Mouse (Mus musculus): ENCODE data around the gene Tbc1d12.
A peak's percentile ranks its signal among the peaks of the same experiment; 100 is the strongest.

Tbc1d12 gene

DNA sequence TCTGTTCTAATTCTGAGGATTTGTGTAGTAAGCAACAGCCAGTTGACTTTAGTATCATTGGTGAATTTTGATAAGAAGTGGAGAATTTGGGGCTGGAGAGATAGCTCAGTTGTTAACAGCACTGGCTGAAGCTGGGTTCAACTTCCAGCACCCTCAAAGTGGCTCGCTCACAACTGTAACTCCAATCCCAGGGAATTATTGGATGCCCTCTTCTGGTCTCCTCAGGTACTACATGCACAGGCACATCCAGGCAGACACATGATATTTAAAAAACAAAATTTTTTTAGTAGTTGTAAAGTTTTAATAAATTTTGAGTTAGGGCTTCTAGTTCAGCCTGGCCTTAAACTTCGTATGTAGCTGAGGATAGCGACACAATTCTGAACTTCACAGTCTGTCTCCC, 79.3 kb downstream of the Tbc1d12 start:
- peak; percentile 70 for DNase-seq

GRCm38 (mm10) chr19:38928481-38929158, 92.2 kb downstream of the Tbc1d12 start:
- DNase-seq = no peak

DNA sequence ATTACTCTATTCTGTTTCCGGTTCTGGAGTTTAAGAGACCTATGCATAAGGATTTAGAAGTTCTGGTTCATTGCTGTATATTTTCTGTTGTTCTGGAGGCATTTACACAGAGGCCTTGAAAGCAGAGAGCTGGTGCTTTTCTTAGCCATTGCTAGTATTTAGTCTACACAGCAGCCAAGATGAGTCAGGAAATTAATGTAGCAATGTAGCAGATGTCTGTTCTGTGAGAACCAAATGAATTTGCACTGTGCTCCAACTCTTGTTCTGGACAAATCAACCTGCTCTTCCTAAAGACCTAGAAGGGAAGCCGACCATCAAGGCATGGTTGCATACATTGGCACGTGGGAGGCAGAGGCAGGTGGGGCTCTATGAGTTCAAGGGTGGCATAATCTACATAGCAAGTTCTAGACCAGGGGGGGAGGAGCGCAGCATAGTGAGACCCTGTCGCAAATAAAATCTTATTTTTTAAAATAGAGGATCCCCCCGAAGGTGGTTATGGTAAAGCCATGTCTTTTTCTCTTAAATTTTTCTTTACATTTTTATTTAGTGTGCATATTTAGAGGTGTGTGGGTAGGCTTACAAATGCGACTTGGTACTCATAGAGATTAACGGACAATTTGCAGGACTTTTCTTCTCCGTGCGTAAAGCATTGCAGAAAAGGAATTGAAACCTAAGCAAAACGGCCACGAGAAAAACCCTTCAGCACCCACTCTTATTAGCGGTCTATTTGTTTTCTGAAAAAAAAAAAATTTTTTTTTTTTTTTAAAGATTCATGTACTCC, 93.3 kb downstream of the Tbc1d12 start:
- no peak for DNase-seq

DNA sequence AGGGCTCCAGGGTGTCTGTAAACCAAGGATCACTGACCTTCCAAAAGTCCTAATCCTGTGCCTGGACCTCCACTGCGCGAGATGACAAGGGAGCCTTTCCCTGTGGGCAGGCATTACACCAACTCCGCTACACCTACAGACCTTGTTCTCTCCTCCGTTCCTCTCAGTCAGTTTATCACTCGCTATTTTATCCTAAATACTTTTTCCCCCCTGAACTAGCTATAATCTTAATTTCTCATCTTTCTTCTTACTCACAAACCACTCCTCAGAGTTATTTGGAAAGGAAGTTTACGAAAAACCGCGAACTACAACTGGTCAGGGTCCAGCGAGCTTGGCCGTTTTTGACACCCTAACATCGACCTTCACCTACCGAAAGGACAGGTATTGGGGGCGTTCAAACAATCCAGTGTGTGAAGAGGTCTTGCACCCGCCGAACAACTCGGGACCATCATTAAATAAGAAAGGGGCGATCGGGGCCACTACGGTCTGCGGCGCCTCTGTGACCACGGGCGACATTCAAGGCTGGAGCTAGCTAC, 93.9 kb downstream of the Tbc1d12 start:
- no peak for DNase-seq

GRCm38 (mm10) chr19:38930788-38931565, 94.6 kb downstream of the Tbc1d12 start, which contains the start of gene Hells:
TSS of gene Hells (plus strand) at chr19:38930915.
- DNase-seq = peak; percentile 89

GRCm38 (mm10) chr19:38931566-38931890, 95.1 kb downstream of the Tbc1d12 start:
- DNase-seq = no peak

DNA sequence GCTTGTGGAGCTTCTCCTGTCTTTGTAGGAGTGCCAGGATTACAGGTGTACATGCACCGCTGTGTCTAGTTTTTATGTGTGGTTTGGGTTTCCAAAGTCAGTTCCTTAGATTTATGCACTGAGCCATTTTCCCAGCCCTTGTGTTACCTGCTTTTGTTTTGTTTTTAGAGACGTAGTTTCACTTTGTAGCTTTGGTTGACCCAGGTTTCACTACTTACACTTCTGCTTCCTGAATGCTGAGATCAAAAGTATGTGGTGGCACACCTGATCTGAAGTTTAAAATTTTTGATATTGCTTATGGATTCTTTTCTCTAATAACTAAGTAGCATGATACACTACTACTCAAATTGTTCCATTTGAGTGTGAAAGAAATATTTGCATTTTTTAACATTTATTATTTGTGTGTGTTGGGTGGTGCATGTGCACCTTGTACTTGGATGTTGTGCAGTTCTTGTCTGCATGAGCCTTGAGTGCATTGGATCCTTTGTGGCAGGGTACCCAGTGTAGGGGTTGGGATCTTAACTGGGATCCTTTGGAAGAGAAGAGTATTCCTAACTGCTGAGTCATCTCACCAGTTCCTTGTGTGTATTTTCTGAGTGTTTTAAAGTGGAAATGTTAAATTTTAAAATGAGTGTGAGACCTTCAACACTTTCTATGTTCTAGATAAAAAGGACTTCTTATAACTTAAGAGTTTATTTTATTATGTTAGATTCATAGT, 108.4 kb downstream of the Tbc1d12 start:
- DNase-seq = no peak
